Mouse (Mus musculus) c-Kit-positive CD71-positive TER-119-negative erythroid progenitor cells, embryonic 14.5 days (primary cell): Measurements from ENCODE around the gene Plekha7.

Source experiments
- DNase-seq: peaks from one replicate; pipeline ENCODE4 v3.0.0-alpha.2; 2013; ENCODE audit warnings: low read depth

Plekha7 gene

GRCm38 (mm10) chr7:116288996-116289395, 19.2 kb downstream of the Plekha7 start:
- no peak for DNase-seq

DNA sequence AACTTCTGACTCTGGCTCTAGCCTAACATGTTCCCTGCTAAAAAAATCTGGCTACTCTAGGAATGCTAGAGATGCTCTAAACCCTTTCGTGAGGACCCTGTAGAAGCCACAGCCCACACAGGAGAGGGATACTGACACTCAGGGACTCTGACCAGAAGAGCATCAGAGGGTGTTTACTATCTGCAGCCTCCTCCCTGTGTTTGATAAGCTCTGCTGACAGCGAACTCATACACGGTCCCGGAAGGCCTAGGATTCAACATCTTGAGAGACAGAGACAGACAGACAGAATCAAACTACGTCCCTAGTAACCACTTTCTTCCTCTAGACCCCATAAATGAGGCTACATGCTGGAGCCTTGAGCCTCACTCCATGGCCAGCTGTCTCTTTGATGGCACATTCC, 20.2 kb downstream of the Plekha7 start:
- no peak for DNase-seq

DNA sequence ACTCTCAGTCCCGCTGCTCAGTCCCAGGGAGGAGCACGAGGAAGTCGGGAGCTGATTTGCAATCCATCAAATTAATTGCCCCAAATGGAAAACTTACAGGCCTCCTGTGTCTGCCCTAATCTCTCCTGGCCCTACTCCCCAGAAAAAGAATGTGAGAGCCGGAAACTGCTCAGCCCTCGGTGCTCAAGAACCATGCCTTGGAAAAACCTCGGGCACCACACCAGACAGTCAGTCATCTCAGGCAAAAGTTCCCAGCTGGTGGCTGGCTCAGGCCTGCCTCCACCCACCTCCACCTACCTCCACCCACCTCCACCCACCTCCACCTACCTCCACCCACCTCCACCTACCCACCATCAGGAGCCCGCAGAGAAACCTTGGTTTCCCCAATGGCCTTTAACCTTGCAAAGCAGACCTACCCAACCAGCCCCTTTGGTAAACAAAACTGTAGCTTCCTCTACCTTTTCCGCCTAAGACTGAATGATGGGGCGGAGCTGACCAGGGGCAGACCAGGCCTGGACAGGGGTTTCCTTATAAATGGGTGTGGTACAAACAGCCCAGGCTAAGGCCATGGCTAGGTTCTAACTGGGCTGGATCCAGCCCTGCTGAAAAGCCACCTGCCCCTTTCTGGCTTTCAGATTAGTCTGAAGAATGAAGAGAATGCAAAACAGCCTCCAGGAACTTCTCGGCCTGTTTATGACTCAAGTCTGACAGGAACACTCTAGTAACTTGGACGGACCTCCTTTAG, 21.4 kb downstream of the Plekha7 start:
- no peak for DNase-seq

- DNase-seq = no peak
Observed at GRCm38 (mm10) chr7:116286173-116286572, 22.0 kb downstream of the Plekha7 start.

- DNase-seq = no peak
Observed at GRCm38 (mm10) chr7:116285216-116285615, 23.0 kb downstream of the Plekha7 start.

DNA sequence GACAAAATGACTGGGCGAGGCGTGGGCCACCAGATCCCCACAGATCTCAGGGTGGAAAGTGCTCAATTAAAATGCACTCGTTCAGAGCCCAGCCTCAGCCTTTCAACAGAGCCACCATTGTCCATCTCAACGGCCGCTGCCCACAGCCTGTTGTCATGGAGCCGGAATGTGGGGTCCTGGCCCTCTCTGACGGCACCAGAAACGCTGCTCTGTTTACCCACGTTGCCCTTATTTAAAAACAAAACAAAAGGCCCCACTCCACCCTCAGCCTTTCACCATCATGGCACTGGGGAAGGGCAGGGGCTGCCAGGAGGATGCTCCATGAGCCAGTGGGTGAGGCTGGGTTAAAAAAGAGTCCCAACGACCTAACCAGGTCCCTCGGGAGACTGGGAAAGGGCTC, 25.4 kb downstream of the Plekha7 start:
- no peak for DNase-seq

GRCm38 (mm10) chr7:116280126-116280525, 28.1 kb downstream of the Plekha7 start:
- DNase-seq = no peak

DNA sequence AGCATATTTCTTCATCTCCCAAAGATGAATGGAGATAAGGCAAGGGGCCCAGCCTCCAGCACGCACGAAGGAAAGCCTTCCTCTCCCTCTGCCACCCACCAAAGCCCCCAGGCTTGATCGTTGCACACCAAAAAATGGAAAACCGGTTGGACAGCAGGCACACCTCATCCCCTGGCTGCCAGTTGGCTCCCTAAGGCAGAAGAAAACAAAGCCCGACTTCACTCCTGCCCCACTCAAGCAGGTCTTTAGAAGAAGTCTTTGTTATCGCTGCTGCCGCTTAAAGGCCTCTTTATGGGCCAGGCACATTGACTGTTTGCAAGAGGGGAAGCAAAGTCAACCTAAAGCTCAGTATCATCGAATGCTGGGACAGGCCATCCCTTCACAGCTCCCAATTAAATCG, 29.9 kb downstream of the Plekha7 start:
- DNase-seq = no peak

DNA sequence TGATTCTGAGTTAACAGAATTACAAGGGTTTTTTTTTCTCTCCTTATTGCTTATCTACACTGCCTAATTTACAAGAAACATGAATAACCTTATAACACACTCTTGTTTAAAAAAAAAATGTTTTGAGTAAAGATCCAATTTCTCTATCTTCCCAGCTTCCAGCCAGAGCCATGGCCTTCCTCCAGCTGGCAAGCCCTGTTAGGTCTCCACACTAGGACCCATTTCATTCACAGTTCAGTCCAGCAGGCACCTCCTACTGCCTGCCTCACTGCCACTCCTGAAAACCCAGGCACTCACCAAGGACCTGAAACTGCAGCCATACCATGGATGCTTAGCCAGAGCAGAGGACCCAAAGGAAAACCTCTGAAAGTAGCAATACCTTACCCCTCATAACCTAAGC, 31.9 kb downstream of the Plekha7 start:
- no peak for DNase-seq

GRCm38 (mm10) chr7:116273111-116273510, 35.1 kb downstream of the Plekha7 start:
- no peak for DNase-seq

GRCm38 (mm10) chr7:116269501-116269995, 38.6 kb downstream of the Plekha7 start:
- DNase-seq = no peak

GRCm38 (mm10) chr7:116268113-116268926, 39.9 kb downstream of the Plekha7 start:
- DNase-seq = no peak

DNA sequence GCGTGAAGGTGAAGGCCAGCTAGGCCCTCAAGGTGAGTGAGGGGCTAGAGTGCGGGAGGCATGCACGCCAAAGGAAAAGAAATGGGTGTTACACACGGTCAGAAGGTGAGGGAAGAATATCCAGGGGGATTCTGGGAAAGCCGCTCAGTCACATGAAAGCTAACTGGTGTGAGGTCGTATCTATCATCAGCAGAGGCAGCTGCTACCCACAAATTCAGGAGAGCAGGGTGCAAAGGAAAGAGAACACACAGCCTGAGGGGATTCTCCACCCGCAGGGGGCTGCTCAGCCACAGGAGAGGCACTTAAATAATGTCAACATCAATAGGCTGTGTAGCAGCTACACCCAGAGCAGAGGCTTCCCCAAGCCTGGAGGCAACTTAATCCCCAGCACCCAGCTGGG, 44.9 kb downstream of the Plekha7 start:
- no peak for DNase-seq

- no peak for DNase-seq
Observed at GRCm38 (mm10) chr7:116262508-116262907, 45.7 kb downstream of the Plekha7 start.

- DNase-seq = no peak
Observed at GRCm38 (mm10) chr7:116262101-116262500, 46.1 kb downstream of the Plekha7 start.

DNA sequence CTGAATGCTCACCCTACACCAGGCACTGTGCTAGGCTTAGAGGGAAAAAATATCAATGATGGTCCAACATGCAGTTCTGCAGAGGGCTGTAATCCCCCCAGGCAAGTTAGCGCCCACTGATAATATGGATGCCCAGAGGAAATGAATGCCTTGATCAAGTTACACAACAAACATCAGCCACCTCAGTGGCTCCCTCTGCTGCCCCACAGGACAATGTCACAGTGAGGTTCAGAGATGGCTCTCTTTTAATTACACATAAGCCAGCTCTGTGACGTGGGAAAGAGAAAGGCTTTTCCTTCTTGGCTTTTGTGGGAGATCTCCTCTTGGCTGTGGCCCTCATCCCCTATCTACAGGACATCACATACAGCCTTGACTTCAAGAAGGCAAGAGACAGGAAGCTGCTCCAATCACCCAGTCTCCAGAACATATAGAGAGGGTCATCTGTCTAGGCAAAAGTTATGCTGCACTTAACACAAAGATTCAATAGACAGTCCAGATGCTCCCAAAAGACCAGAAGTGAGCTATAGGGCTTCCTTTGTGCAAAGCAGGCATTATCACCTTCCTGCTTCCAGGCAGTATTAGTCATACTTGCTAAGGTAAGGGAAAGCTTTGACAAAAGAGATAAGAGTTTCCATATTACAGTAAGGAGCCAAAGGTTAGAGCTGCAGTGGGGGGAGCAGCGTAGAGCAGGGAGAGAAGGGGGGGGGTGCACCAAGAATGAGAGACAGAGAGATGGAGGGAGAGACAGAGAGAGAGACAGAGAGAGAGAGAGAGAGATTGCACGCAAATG, 47.2 kb downstream of the Plekha7 start:
- DNase-seq = no peak

- no peak for DNase-seq
Observed at GRCm38 (mm10) chr7:116258464-116259185, 49.6 kb downstream of the Plekha7 start.

DNA sequence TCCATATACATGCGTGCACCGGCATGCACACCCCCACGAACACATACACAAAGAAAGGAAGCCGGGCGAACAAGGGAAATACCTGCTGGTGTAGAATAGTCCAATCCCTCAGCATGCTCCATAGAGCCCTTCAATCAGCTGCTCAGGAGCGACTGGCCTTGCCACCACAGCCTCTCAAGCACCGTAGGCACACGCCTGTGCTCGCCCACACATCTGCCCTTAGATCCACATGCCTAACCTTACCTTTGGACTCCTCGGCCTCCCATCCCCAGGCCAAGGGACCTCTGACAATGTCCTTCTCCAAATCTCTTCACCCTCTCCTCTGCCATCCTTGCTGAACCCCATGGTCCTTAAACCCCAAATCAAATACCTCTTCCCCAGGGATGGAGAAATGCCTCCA, 50.2 kb downstream of the Plekha7 start:
- DNase-seq = no peak

- DNase-seq = no peak
Observed at GRCm38 (mm10) chr7:116255664-116256063, 52.5 kb downstream of the Plekha7 start.

DNA sequence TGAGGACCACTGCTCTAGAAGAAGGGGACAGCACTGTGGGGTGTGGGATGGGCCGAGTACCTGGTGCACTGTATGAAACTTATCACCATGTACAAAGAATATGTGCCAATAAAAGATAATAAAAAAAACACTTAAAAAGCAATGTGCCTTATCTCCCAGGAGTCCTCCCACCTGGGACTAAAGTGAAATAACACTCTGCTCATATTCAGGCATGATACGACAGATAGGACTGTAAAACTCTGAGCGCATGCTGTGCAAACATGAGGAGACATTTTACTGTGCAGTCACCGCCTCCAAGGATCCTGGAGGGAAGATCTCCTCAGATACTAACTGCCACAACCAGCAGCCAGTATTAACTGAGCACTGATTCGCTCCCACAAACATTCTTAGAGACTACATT, 53.5 kb downstream of the Plekha7 start:
- DNase-seq = no peak

DNA sequence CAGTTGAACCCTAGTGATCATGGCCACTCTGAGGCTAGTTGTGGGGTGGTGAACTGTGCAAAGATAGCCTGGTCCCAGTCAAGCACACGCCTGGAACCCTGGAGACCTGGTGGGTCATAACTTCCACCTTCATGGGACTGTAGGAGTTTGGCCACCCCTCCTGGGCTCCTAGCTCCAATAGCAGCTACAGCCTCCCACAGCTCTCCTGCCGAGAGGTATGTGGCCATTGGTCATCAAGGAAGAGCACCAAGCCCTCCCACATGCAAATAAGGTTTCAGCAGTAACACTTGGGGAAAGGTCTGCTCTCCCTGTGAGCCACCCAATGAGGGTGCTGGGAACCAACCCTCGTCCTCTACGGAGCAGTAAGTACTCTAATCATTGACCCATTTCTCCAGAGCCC, 55.7 kb downstream of the Plekha7 start:
- DNase-seq = no peak

- no peak for DNase-seq
Observed at GRCm38 (mm10) chr7:116251516-116251915, 56.7 kb downstream of the Plekha7 start.
